In the genomic region with DNA sequence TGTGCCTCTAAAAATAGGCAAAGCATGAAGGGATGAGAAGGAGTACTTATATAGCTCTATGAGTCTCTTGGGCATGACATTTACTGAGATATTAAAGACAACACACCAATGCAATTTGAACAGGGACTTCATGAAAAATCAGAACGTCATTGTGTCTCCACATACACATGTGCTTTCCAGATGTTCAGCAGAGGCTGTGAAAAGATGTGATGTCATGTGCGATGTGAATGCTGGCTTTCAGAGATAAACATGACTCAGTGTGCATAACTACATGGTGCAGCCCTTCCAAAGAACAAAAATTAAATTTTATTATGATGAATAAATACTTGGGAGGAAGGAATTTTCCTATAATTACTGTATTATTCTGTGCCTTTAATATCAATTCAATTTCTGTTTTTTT, we compare ENCODE assay signal across 15 mouse cellular contexts.
"Had no signal": no experiment of that assay in that cellular context is flagged by ENCODE, and none has a peak within 500 bp of the region (broad histone marks: within the 10 kb centered on the region; RNA-seq: fewer than 3 reads in every experiment).

No protein-coding gene starts in this region.

- H3K36me3 ChIP-seq: liver, embryonic 13.5 days; lung, embryonic 15.5 days; midbrain, embryonic 15.5 days; neural tube, embryonic 12.5 days had no signal

- H3K4me3 ChIP-seq: layer of hippocampus, adult 2 months; liver, embryonic 13.5 days; lung, embryonic 15.5 days; midbrain, embryonic 15.5 days; neural tube, embryonic 12.5 days had no signal

- H3K4me1 ChIP-seq: liver, embryonic 13.5 days; lung, embryonic 15.5 days; midbrain, embryonic 15.5 days; neural tube, embryonic 12.5 days had no signal

- H3K27me3 ChIP-seq: liver, embryonic 13.5 days; lung, embryonic 15.5 days; midbrain, embryonic 15.5 days; neural tube, embryonic 12.5 days had no signal

- H3K9me3 ChIP-seq: liver, embryonic 13.5 days; lung, embryonic 15.5 days; midbrain, embryonic 15.5 days; neural tube, embryonic 12.5 days had no signal

- H3K27ac ChIP-seq: layer of hippocampus, adult 2 months; liver, embryonic 13.5 days; lung, embryonic 15.5 days; macrophage; midbrain, embryonic 15.5 days; neural tube, embryonic 12.5 days; stomach, postnatal 0 days had no signal

- ATAC-seq: liver, postnatal 0 days; midbrain, embryonic 15.5 days had no signal

- H3K4me2 ChIP-seq: liver, embryonic 13.5 days; lung, embryonic 15.5 days; midbrain, embryonic 11.5 days; midbrain, embryonic 15.5 days; neural tube, embryonic 12.5 days had no signal

- H3K9ac ChIP-seq: liver, embryonic 13.5 days; liver, postnatal 0 days; lung, embryonic 15.5 days; midbrain, embryonic 15.5 days; neural tube, embryonic 12.5 days had no signal

- DNase-seq: kidney, postnatal 10 days; kidney, postnatal 4 days; liver; liver, embryonic 13.5 days; liver, postnatal 0 days; lung, postnatal 14 days; thymus, adult 18-20 months; thymus, postnatal 14 days had no signal
